Mouse (Mus musculus): Measurements from ENCODE around the gene Bri3.

Gene Bri3

GRCm38 (mm10) chr5:144243901-144244487, at the start of gene Bri3:
Bri3 (plus strand) TSS chr5:144244437.
- DNase-seq, result no peak

- no peak for DNase-seq
These were observed 48.7 kb upstream of the Bri3 start for GRCm38 (mm10) chr5:144195567-144195966.

- no peak for DNase-seq
These were observed 43.6 kb upstream of the Bri3 start for GRCm38 (mm10) chr5:144200616-144201015.

GRCm38 (mm10) chr5:144202430-144202829, 41.8 kb upstream of the Bri3 start:
- no peak for DNase-seq

GRCm38 (mm10) chr5:144203398-144203959, 40.8 kb upstream of the Bri3 start:
- DNase-seq, result no peak

GRCm38 (mm10) chr5:144204303-144204702, 39.9 kb upstream of the Bri3 start:
- no peak for DNase-seq

GRCm38 (mm10) chr5:144204911-144205310, 39.3 kb upstream of the Bri3 start:
- no peak for DNase-seq

GRCm38 (mm10) chr5:144206069-144206468, 38.2 kb upstream of the Bri3 start:
- no peak for DNase-seq

GRCm38 (mm10) chr5:144207478-144207877, 36.8 kb upstream of the Bri3 start:
- DNase-seq, result peak; percentile 58

GRCm38 (mm10) chr5:144214453-144214852, 29.8 kb upstream of the Bri3 start:
- DNase-seq, result no peak

- no peak for DNase-seq
These were observed 28.2 kb upstream of the Bri3 start for GRCm38 (mm10) chr5:144215992-144216391.

GRCm38 (mm10) chr5:144218061-144218460, 26.2 kb upstream of the Bri3 start:
- no peak for DNase-seq

GRCm38 (mm10) chr5:144219306-144219705, 24.9 kb upstream of the Bri3 start:
- no peak for DNase-seq

GRCm38 (mm10) chr5:144219936-144220335, 24.3 kb upstream of the Bri3 start:
- DNase-seq, result no peak

GRCm38 (mm10) chr5:144221305-144221704, 22.9 kb upstream of the Bri3 start:
- DNase-seq, result no peak

- peak; percentile 83 for DNase-seq
These were observed 21.3 kb upstream of the Bri3 start for GRCm38 (mm10) chr5:144222811-144223502.

GRCm38 (mm10) chr5:144223503-144223862, 20.8 kb upstream of the Bri3 start, which contains the start of gene Tecpr1:
Tecpr1 (minus strand) TSS chr5:144223615.
- peak; percentile 95 for DNase-seq

GRCm38 (mm10) chr5:144223899-144224816, 20.1 kb upstream of the Bri3 start:
- no peak for DNase-seq

GRCm38 (mm10) chr5:144226220-144226619, 18.0 kb upstream of the Bri3 start:
- DNase-seq, result no peak

- DNase-seq, result no peak
These were observed 14.0 kb upstream of the Bri3 start for GRCm38 (mm10) chr5:144230216-144230615.

- no peak for DNase-seq
These were observed 12.8 kb upstream of the Bri3 start for GRCm38 (mm10) chr5:144231410-144231809.

- DNase-seq, result no peak
These were observed 11.7 kb upstream of the Bri3 start for GRCm38 (mm10) chr5:144232531-144232930.

- DNase-seq, result no peak
These were observed 10.0 kb upstream of the Bri3 start for GRCm38 (mm10) chr5:144234222-144234621.

All from cerebellum, adult 11 months (tissue).